7 mouse cellular contexts compared by ENCODE assay signal in genomic region chr3:107332960-107333380, GRCm38 (mm10). TPM values are rescaled to one million over a fixed set of nuclear protein-coding genes. Genes with fewer than 3 reads are reported as not detected.
A peak's percentile ranks its signal among the peaks of the same experiment; 100 is the strongest.
DNase-seq lines count a peak whose midpoint lies in the region; ATAC-seq lines count a peak whose summit lies in the region.

No protein-coding gene starts in this region.

- H3K36me3 ChIP-seq in intestine, embryonic 15.5 days = peaks cover 11% of the 10 kb centered on the region

- peak; percentile 93 for DNase-seq in adrenal gland, postnatal 10 days
- peak; percentile 94 for DNase-seq in embryo, embryonic 9.5 days (ENCODE audit: extremely low spot score)
- peak; percentile 90 to 92 for DNase-seq in gastrocnemius, postnatal 36 days
- DNase-seq in left cerebral cortex, postnatal 25 days (ENCODE audit: low spot score in 2 of 2) = peak; percentile 96 to 100
- peak; percentile 99 for DNase-seq in mesoderm, embryonic 11.5 days (ENCODE audit: low read depth, low spot score)
- peak; percentile 97 to 99 for DNase-seq in right cerebral cortex, postnatal 36 days (ENCODE audit: low spot score in 2 of 2)

- 0% methylated on average over 37 of the region's 37 CpGs for WGBS in intestine, embryonic 15.5 days

- H3K4me1 ChIP-seq in intestine, embryonic 15.5 days (replicated peaks) = peaks cover 20% of the 10 kb centered on the region

- H3K9me3 ChIP-seq in intestine, embryonic 15.5 days = no peaks in the 10 kb centered on the region

- ATAC-seq in intestine, embryonic 15.5 days = peak; percentile 95

- no peaks in the 10 kb centered on the region for H3K27me3 ChIP-seq in intestine, embryonic 15.5 days (replicated peaks)

- H3K9ac ChIP-seq in intestine, embryonic 15.5 days = peak overlapping the region; percentile 89

- H3K4me2 ChIP-seq in intestine, embryonic 15.5 days (replicated peaks) = peak overlapping the region; percentile 81; the same call in 1 of the 2 replicates

- peak overlapping the region; percentile 97 for H3K27ac ChIP-seq in intestine, embryonic 15.5 days

- H3K4me3 ChIP-seq in intestine, embryonic 15.5 days (replicated peaks) = peak overlapping the region; percentile 84

- intact Hi-C loops in gastrocnemius, postnatal 36 days (cut with DNase I) = no loop called here
- intact Hi-C loops in left cerebral cortex, postnatal 25 days (cut with DNase I) = loop anchor here (2.0 kb wide), 1 partner anchor 54 kb away; the partner anchor contains the start of gene Lamtor5

RNA-seq across cellular contexts. Expression of gene Rbm15, which starts 0.5 kb away (rescaled TPM):
- total RNA-seq in adrenal gland, postnatal 10 days (2021) = 10 to 100 TPM; 35.7 to 39.0 TPM
- total RNA-seq in gastrocnemius, postnatal 36 days (2021) = 10 to 100 TPM; 17.0 to 22.1 TPM
- polyA plus RNA-seq in intestine, embryonic 15.5 days (2015; fragmentation: Nextera tagmentation; extraction: Ambion mirVana) = 13.9 and 15.1 TPM in 2 replicates
- 10 to 100 TPM; 24.2 to 28.2 TPM for total RNA-seq in left cerebral cortex, postnatal 25 days (2021)

RNA-seq across cellular contexts. Expression of gene Slc16a4, which starts 41.9 kb away (rescaled TPM):
- total RNA-seq in adrenal gland, postnatal 10 days (2021) = under 1 TPM; 0.60 to 0.73 TPM
- under 1 TPM; 0.10 to 0.18 TPM for total RNA-seq in gastrocnemius, postnatal 36 days (2021)
- 2.5 and 2.7 TPM in 2 replicates for polyA plus RNA-seq in intestine, embryonic 15.5 days (2015; fragmentation: Nextera tagmentation; extraction: Ambion mirVana)
- 1 to 10 TPM; 1.7 TPM for total RNA-seq in left cerebral cortex, postnatal 25 days (2021)

RNA-seq across cellular contexts. Expression of gene Lamtor5, which starts 54.3 kb away (rescaled TPM):
- 10 to 100 TPM; 71.5 to 73.4 TPM for total RNA-seq in adrenal gland, postnatal 10 days (2021)
- total RNA-seq in gastrocnemius, postnatal 36 days (2021) = 10 to 100 TPM; 50.4 to 58.4 TPM
- 200 and 209 TPM in 2 replicates for polyA plus RNA-seq in intestine, embryonic 15.5 days (2015; fragmentation: Nextera tagmentation; extraction: Ambion mirVana)
- 10 to 100 TPM; 66.9 to 73.0 TPM for total RNA-seq in left cerebral cortex, postnatal 25 days (2021)

Comparison
In these comparisons a context has a peak if more than half of its experiments do, and no peak if none do; other contexts are left out.
1. Peak in every context shown above with its lines: DNase-seq, ATAC-seq, H3K4me3 ChIP-seq and H3K27ac ChIP-seq.